Mouse (Mus musculus) c-Kit-negative CD71-positive TER-119-positive erythroid progenitor cells, embryonic 14.5 days (primary cell): ENCODE measurements around the gene Arhgap1.

Experiments
- DNase-seq: peaks from one replicate; pipeline ENCODE4 v3.0.0-alpha.2; 2013; ENCODE audit warnings: low read depth, low spot score

Gene Arhgap1

GRCm38 (mm10) chr2:91695436-91696224 lies 46.0 kb downstream of the Arhgap1 start:
- DNase-seq, result no peak

GRCm38 (mm10) chr2:91696225-91696590 lies 46.5 kb downstream of the Arhgap1 start:
- DNase-seq, result no peak

GRCm38 (mm10) chr2:91699225-91699624 lies 49.6 kb downstream of the Arhgap1 start:
- no peak for DNase-seq

GRCm38 (mm10) chr2:91701366-91701765 lies 51.7 kb downstream of the Arhgap1 start:
- no peak for DNase-seq

- DNase-seq, result no peak
Measured at GRCm38 (mm10) chr2:91705736-91706135, 56.1 kb downstream of the Arhgap1 start.

- no peak for DNase-seq
Measured at GRCm38 (mm10) chr2:91706456-91706855, 56.8 kb downstream of the Arhgap1 start.

- no peak for DNase-seq
Measured at GRCm38 (mm10) chr2:91708361-91708760, 58.7 kb downstream of the Arhgap1 start.

- DNase-seq, result peak; percentile 85
Measured at GRCm38 (mm10) chr2:91710272-91711234, 60.9 kb downstream of the Arhgap1 start, which contains the start of the genes Atg13 and Harbi1. Atg13 (minus strand) TSS chr2:91710576. Harbi1 (plus strand) TSS chr2:91710852.

GRCm38 (mm10) chr2:91711256-91711925 lies 61.7 kb downstream of the Arhgap1 start:
- no peak for DNase-seq

- no peak for DNase-seq
Measured at GRCm38 (mm10) chr2:91714921-91715320, 65.3 kb downstream of the Arhgap1 start.

GRCm38 (mm10) chr2:91718276-91718675 lies 68.6 kb downstream of the Arhgap1 start:
- no peak for DNase-seq
